Comparison of ENCODE assay signal across 7 mouse cellular contexts in the genomic region with DNA sequence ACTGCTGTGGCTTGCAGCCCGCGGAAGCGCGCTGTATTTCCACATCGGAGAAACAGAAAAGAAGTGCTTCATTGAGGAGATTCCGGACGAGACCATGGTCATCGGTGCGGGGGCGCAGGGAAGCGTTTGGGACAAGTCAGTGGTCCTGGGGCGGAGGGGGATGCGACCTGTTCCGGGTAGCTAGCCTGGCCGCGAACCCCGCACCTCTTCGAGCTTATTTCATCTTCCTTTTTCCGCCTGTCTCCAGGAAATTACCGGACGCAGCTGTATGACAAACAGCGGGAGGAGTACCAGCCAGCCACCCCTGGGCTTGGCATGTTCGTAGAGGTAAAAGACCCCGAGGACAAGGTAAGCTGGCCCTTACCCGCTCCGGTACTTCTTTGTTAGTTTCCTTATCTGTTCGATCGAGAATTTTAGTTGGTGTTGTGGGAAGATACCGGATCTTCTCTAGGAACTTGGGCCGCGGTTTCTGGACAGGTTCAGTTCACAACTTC. TPM values are rescaled to one million over a fixed set of nuclear protein-coding genes. Genes with fewer than 3 reads are reported as not detected.
DNase-seq lines count a peak whose midpoint lies in the region; ATAC-seq and TF ChIP-seq lines count a peak whose summit lies in the region.

No protein-coding gene starts in this region.

- no peak for TF ChIP-seq EP300 in lung, postnatal 0 days (IDR thresholded peaks at IDR 0.05)

- H3K4me3 ChIP-seq in lung, postnatal 0 days (ENCODE audit: low read depth, low read length) = peak overlapping the region; percentile 87
- H3K4me3 ChIP-seq in embryonic fibroblast, embryonic 13.5 days (ENCODE audit: insufficient read depth, low read length) = peak overlapping the region; percentile 65
- peak overlapping the region; percentile 81 for H3K4me3 ChIP-seq in limb, embryonic 12.5 days (replicated peaks)
- H3K4me3 ChIP-seq in stomach, embryonic 14.5 days (ENCODE audit: low read depth, low read length) = peak overlapping the region; percentile 92

- under 1% methylated on average over 31 of the region's 31 CpGs for WGBS in lung, postnatal 0 days
- WGBS in limb, embryonic 12.5 days = under 1% methylated on average over 31 of the region's 31 CpGs
- WGBS in stomach, embryonic 14.5 days = under 1% methylated on average over 31 of the region's 31 CpGs

- TF ChIP-seq POLR2A in embryonic fibroblast, embryonic 13.5 days (IDR thresholded peaks at IDR 0.05; ENCODE audit: low read depth, low read length) = no peak

- DNase-seq in lung, postnatal 0 days (ENCODE audit: low spot score) = peak; percentile 10
- DNase-seq in lung, postnatal 14 days = no peak
- DNase-seq in thymus, postnatal 4 days = no peak
- no peak for DNase-seq in frontal cortex, postnatal 14 days (ENCODE audit: low spot score in 2 of 2)

- H3K9me3 ChIP-seq in lung, postnatal 0 days (ENCODE audit: low read length) = no peaks in the 10 kb centered on the region
- no peaks in the 10 kb centered on the region for H3K9me3 ChIP-seq in limb, embryonic 12.5 days
- no peaks in the 10 kb centered on the region for H3K9me3 ChIP-seq in stomach, embryonic 14.5 days (ENCODE audit: control insufficient read depth, low read depth, low read length)

- peaks cover 3% of the 10 kb centered on the region; the same call in 1 of the 2 replicates for H3K4me1 ChIP-seq in lung, postnatal 0 days (ENCODE audit: insufficient read depth, low read depth, low read length)
- peaks cover 4% of the 10 kb centered on the region; the same call in 1 of the 2 replicates for H3K4me1 ChIP-seq in embryonic fibroblast, embryonic 13.5 days (ENCODE audit: control insufficient read depth, insufficient read depth, low read length)
- H3K4me1 ChIP-seq in limb, embryonic 12.5 days (replicated peaks) = peaks cover 12% of the 10 kb centered on the region
- H3K4me1 ChIP-seq in stomach, embryonic 14.5 days (ENCODE audit: control insufficient read depth, insufficient read depth, low read length) = peaks cover 7% of the 10 kb centered on the region; the same call in 1 of the 2 replicates

- TF ChIP-seq CTCF in lung, postnatal 0 days (IDR thresholded peaks at IDR 0.05) = no peak
- no peak for TF ChIP-seq CTCF in embryonic fibroblast, embryonic 13.5 days (IDR thresholded peaks at IDR 0.05; ENCODE audit: borderline replicate concordance, insufficient read depth, low read length)

- peak overlapping the region; percentile 83 for H3K9ac ChIP-seq in lung, postnatal 0 days (replicated peaks; ENCODE audit: low read depth)
- H3K9ac ChIP-seq in limb, embryonic 12.5 days (replicated peaks) = peak overlapping the region; percentile 88
- peak overlapping the region; percentile 71 for H3K9ac ChIP-seq in stomach, embryonic 14.5 days (replicated peaks; ENCODE audit: low read depth, low read length)

- peaks cover 16% of the 10 kb centered on the region; the same call in 1 of the 2 replicates for H3K36me3 ChIP-seq in lung, postnatal 0 days (ENCODE audit: insufficient read depth, low read length)
- H3K36me3 ChIP-seq in limb, embryonic 12.5 days = peaks cover 41% of the 10 kb centered on the region
- peaks cover 38% of the 10 kb centered on the region for H3K36me3 ChIP-seq in stomach, embryonic 14.5 days (ENCODE audit: control insufficient read depth, insufficient read depth, low read length)

- H3K4me2 ChIP-seq in lung, postnatal 0 days (replicated peaks; ENCODE audit: low read depth, low read length) = peak overlapping the region; percentile 81
- peak overlapping the region; percentile 76 for H3K4me2 ChIP-seq in limb, embryonic 12.5 days
- peak overlapping the region; percentile 52 for H3K4me2 ChIP-seq in stomach, embryonic 14.5 days (replicated peaks; ENCODE audit: low read depth, low read length)

- H3K27me3 ChIP-seq in lung, postnatal 0 days (replicated peaks; ENCODE audit: insufficient read depth, low read length) = no peaks in the 10 kb centered on the region
- H3K27me3 ChIP-seq in limb, embryonic 12.5 days = no peaks in the 10 kb centered on the region; the same call in 1 of the 2 replicates
- H3K27me3 ChIP-seq in stomach, embryonic 14.5 days (ENCODE audit: control insufficient read depth, insufficient read depth, low read length) = no peaks in the 10 kb centered on the region

- ATAC-seq in lung, postnatal 0 days = peak; percentile 49
- ATAC-seq in limb, embryonic 12.5 days (ENCODE audit: insufficient number of reproducible peaks, insufficient read depth, low FRiP score, low TSS enrichment, low read depth) = peak; percentile 61
- ATAC-seq in stomach, embryonic 14.5 days (ENCODE audit: insufficient number of reproducible peaks, insufficient read depth, low FRiP score, low read depth) = peak; percentile 10; the same call in 1 of the 2 replicates

- H3K27ac ChIP-seq in lung, postnatal 0 days (ENCODE audit: low read length) = peak overlapping the region; percentile 38
- H3K27ac ChIP-seq in embryonic fibroblast, embryonic 13.5 days (ENCODE audit: insufficient read depth, low read length) = no peak overlapping the region
- H3K27ac ChIP-seq in limb, embryonic 12.5 days = peak overlapping the region; percentile 53
- H3K27ac ChIP-seq in stomach, embryonic 14.5 days (ENCODE audit: low read length) = peak overlapping the region; percentile 59; the same call in 1 of the 2 replicates

RNA-seq across cellular contexts. Expression of a gene that starts 6.4 kb away (rescaled TPM):
- 20.6 and 22.1 TPM in 2 replicates for polyA plus RNA-seq in lung, postnatal 0 days (2015; fragmentation: Nextera tagmentation; extraction: Ambion mirVana)
- 16.4 and 18.7 TPM in 2 replicates for polyA plus RNA-seq in embryonic fibroblast, embryonic 13.5 days (2011; ENCODE audit: insufficient read length, low read depth, missing spikeins)
- polyA plus RNA-seq in limb, embryonic 12.5 days (2016; fragmentation: Nextera tagmentation; extraction: Ambion mirVana) = 31.5 and 34.7 TPM in 2 replicates
- 21.0 and 24.9 TPM in 2 replicates for polyA plus RNA-seq in stomach, embryonic 14.5 days (2014; fragmentation: Nextera tagmentation; extraction: Ambion mirVana)

RNA-seq across cellular contexts. Expression of a gene that starts 19.8 kb away (rescaled TPM):
- 112 and 113 TPM in 2 replicates for polyA plus RNA-seq in lung, postnatal 0 days (2015; fragmentation: Nextera tagmentation; extraction: Ambion mirVana)
- 228 and 231 TPM in 2 replicates for polyA plus RNA-seq in embryonic fibroblast, embryonic 13.5 days (2011; ENCODE audit: insufficient read length, low read depth, missing spikeins)
- 122 and 133 TPM in 2 replicates for polyA plus RNA-seq in limb, embryonic 12.5 days (2016; fragmentation: Nextera tagmentation; extraction: Ambion mirVana)
- 74.3 and 85.2 TPM in 2 replicates for polyA plus RNA-seq in stomach, embryonic 14.5 days (2014; fragmentation: Nextera tagmentation; extraction: Ambion mirVana)

RNA-seq across cellular contexts. Expression of a gene that starts 22.4 kb away (rescaled TPM):
- polyA plus RNA-seq in lung, postnatal 0 days (2015; fragmentation: Nextera tagmentation; extraction: Ambion mirVana) = 23.1 and 27.4 TPM in 2 replicates
- polyA plus RNA-seq in embryonic fibroblast, embryonic 13.5 days (2011; ENCODE audit: insufficient read length, low read depth, missing spikeins) = 20.9 and 24.5 TPM in 2 replicates
- 65.1 and 69.4 TPM in 2 replicates for polyA plus RNA-seq in limb, embryonic 12.5 days (2016; fragmentation: Nextera tagmentation; extraction: Ambion mirVana)
- 30.9 and 39.6 TPM in 2 replicates for polyA plus RNA-seq in stomach, embryonic 14.5 days (2014; fragmentation: Nextera tagmentation; extraction: Ambion mirVana)

RNA-seq across cellular contexts. Expression of a gene that starts 29.5 kb away (rescaled TPM):
- polyA plus RNA-seq in lung, postnatal 0 days (2015; fragmentation: Nextera tagmentation; extraction: Ambion mirVana) = 47.4 and 50.4 TPM in 2 replicates
- 47.1 and 50.0 TPM in 2 replicates for polyA plus RNA-seq in embryonic fibroblast, embryonic 13.5 days (2011; ENCODE audit: insufficient read length, low read depth, missing spikeins)
- 59.1 and 60.5 TPM in 2 replicates for polyA plus RNA-seq in limb, embryonic 12.5 days (2016; fragmentation: Nextera tagmentation; extraction: Ambion mirVana)
- polyA plus RNA-seq in stomach, embryonic 14.5 days (2014; fragmentation: Nextera tagmentation; extraction: Ambion mirVana) = 57.8 and 58.0 TPM in 2 replicates

RNA-seq across cellular contexts. Expression of a gene that starts 41.5 kb away (rescaled TPM):
- polyA plus RNA-seq in lung, postnatal 0 days (2015; fragmentation: Nextera tagmentation; extraction: Ambion mirVana) = 18.1 and 18.2 TPM in 2 replicates
- 46.6 and 52.8 TPM in 2 replicates for polyA plus RNA-seq in embryonic fibroblast, embryonic 13.5 days (2011; ENCODE audit: insufficient read length, low read depth, missing spikeins)
- polyA plus RNA-seq in limb, embryonic 12.5 days (2016; fragmentation: Nextera tagmentation; extraction: Ambion mirVana) = 45.1 and 45.3 TPM in 2 replicates
- polyA plus RNA-seq in stomach, embryonic 14.5 days (2014; fragmentation: Nextera tagmentation; extraction: Ambion mirVana) = 41.1 and 45.4 TPM in 2 replicates

Comparison
In these comparisons a context has a peak if more than half of its experiments do, and no peak if none do; other contexts are left out.
1. ATAC-seq: peak in every context shown above with its lines; median percentile 61 in limb, embryonic 12.5 days; 49 in lung, postnatal 0 days; 10 in stomach, embryonic 14.5 days.